Mouse (Mus musculus): Measurements from ENCODE around the gene Trf.

DNA sequence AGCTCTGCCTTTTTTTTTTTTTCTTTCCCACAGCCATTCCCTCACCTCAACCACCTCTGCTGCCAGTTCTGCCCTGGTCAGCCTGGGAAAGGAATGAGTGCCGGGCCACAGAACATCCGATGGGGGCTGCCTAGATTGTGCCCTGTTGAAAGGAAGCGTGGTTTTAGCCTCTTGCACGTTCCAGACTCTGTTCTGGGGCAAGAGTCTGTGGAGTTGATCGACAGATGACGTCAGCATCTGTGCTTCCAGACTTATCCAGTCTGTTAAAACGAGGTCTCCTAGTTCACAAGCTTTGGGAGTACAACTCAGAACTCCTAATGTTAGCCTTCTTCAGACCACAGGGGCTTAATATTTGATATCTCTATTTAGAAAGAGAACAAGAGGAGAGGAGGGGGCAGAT is 3.8 kb upstream of the Trf start:
- TF ChIP-seq POLR2A (IDR thresholded peaks at IDR 0.05; ENCODE audit: low read depth, low read length) = no peak
- TF ChIP-seq CTCF (IDR thresholded peaks at IDR 0.05; ENCODE audit: extremely low read depth, insufficient read length, insufficient replicate concordance, low read depth, low read length) = no peak

Data from small intestine, adult 2 months (tissue).